Mouse (Mus musculus): ENCODE measurements around the gene Gm32802. TPM values are rescaled to one million over a fixed set of nuclear protein-coding genes. Genes with fewer than 3 reads are reported as not detected.
"Not testable (repeated sequence)": the region's sequence is repeated elsewhere in the genome, so short reads cannot be mapped to it uniquely, and the experiment has no call there.

Gm32802 gene
- not detected for total RNA-seq (2018; cell fraction: chromatin; rRNA removed)
- total RNA-seq (2018; cell fraction: cytosol; rRNA removed): not detected
- not detected for total RNA-seq (2018; cell fraction: nucleus; rRNA removed)
- polyA plus RNA-seq (2018): not detected in 3 replicates

DNA sequence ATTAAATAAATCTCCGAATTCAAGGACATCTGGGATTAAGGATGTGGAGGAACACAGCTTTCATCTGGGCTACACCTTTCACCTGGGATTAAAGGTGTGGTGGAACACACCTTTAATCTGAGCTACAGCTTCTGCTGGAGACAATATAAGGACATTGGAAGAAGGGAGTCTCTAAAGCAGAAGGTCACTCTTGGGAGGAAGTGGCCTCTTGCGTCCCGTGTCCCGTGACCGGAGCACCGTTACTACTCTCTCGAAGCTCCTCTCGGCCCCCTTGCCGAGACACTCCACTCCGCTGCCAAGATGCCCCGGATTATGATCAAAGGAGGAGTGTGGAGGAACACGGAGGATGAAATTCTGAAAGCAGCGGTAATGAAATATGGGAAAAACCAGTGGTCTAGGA, at the start of gene Gm32802:
Gene Gm32802, plus strand, starts transcription at position 301 of the 400 bp plus-strand sequence.
- not testable (repeated sequence) for H3K4me3 ChIP-seq (ENCODE audit: inconsistent target); H3K27ac ChIP-seq; H3K79me2 ChIP-seq (ENCODE audit: inconsistent target); H3K36me3 ChIP-seq (ENCODE audit: inconsistent target)
- no CpG with 5 or more reads among the region's 13 CpGs for WGBS (ENCODE audit: missing documents)

DNA sequence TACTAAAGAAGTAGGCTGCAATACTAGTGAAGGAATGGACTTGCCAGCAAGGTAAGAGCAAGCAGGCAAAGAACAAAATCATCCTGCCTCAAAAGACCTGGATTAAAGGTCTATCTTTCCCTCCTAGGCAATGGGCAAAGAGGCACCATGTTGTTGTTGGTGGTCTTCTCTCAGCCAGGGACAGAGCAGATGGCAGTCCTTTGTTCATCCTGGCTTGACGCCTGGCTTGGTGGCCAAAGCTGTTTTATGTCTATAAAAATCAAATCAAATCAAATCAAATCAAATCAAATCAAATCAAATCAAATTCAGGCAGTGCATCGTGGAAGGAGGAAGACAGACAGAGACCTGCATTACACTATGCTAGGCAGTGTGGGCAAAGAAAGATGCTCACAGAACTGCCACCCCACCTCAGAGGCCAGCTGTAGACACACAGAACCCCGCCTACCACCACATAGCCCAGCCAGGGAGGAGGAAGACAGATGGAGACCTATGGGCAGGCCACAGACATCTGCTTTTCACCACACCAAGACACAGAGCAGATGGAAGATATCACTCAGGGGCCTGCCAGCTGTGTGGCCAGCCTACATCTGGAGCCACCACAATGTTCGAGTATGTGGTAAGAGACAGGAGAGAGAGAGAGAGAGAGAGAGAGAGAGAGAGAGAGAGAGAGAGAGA, 42.6 kb upstream of the Gm32802 start:
- H3K36me3 ChIP-seq (ENCODE audit: inconsistent target); H3K79me2 ChIP-seq (ENCODE audit: inconsistent target); H3K4me3 ChIP-seq (ENCODE audit: inconsistent target); H3K27ac ChIP-seq: not testable (repeated sequence)
- WGBS (ENCODE audit: missing documents): 71% methylated on average over 2 of the region's 4 CpGs

DNA sequence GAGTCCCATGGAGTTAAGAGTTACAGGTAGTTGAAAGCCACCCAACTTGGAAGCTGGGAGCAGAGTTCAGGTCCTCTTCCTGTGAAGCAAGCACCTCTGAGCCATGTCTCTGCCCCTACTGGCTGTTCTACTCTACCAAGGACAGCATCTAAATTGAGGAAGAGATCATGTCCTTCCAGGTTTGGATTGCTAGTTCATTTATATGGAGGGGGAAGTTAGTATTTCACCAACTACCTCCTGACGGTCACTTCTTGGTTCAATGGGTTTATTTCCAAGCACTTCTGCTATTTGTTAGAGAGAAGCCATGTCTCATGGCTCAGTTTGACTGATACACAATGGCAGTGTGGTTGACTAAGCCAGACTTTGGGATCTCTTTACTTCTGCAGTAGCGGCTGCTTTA, 30.9 kb upstream of the Gm32802 start:
- WGBS (ENCODE audit: missing documents): no CpG with 5 or more reads among the region's 2 CpGs
- H3K36me3 ChIP-seq (ENCODE audit: inconsistent target); H3K27ac ChIP-seq; H3K79me2 ChIP-seq (ENCODE audit: inconsistent target); H3K4me3 ChIP-seq (ENCODE audit: inconsistent target): not testable (repeated sequence)

DNA sequence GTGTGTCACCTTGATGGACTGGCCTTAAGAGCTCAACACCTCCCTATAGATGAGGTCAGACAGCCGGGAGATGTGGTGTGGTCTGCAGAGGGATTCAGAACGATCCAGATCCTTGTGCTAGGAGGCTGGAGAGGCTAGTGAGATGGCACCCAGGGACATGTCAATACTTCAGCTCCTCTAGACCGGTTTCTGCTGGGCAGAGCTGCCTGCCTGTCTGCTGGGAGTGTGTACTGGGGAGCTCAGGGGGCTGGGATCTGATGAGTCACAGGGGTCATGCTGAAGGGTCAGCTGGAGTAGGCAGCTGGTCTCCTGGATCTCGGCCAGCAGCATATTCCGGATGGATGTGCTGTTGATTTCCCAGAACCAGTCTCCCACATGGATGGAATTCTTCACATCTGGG, 25.9 kb upstream of the Gm32802 start:
- H3K27ac ChIP-seq; H3K79me2 ChIP-seq (ENCODE audit: inconsistent target); H3K4me3 ChIP-seq (ENCODE audit: inconsistent target); H3K36me3 ChIP-seq (ENCODE audit: inconsistent target): not testable (repeated sequence)
- no CpG with 5 or more reads among the region's 5 CpGs for WGBS (ENCODE audit: missing documents)

DNA sequence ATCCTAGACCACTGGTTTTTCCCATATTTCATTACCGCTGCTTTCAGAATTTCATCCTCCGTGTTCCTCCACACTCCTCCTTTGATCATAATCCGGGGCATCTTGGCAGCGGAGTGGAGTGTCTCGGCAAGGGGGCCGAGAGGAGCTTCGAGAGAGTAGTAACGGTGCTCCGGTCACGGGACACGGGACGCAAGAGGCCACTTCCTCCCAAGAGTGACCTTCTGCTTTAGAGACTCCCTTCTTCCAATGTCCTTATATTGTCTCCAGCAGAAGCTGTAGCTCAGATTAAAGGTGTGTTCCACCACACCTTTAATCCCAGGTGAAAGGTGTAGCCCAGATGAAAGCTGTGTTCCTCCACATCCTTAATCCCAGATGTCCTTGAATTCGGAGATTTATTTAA, 17.8 kb upstream of the Gm32802 start, which contains the start of gene Gm32717:
Gene Gm32717, minus strand, starts transcription at position 101 of the 400 bp plus-strand sequence.
- H3K27ac ChIP-seq; H3K36me3 ChIP-seq (ENCODE audit: inconsistent target); H3K79me2 ChIP-seq (ENCODE audit: inconsistent target); H3K4me3 ChIP-seq (ENCODE audit: inconsistent target): not testable (repeated sequence)
- WGBS (ENCODE audit: missing documents): no CpG with 5 or more reads among the region's 13 CpGs

DNA sequence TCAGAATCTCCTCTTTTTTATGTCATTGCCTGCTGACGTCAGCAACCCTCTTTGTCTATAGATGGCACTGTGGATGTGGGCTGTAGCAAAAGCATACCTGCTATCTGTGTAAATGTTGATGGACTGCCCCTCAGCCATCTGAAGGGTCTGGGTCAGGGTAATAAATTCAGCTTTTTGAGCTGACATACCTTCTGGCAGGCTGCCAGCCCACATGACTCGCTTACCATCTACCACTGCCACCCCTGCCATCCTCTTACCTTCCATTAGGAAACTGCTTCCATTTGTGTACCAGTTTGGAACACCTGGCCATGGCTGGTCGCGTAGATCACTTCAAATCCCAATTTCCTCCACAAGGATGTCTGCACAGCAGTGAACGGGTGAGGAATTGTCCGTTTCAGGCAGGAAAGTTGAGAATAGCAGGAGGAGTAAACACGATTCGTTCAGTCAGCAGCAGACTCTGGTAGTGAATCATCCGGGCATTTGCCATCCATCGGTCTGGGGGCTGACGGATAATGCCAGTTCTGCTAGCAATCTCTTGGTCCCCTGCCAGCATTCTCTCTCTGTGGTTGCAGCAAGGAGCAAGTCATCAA, 9.4 kb upstream of the Gm32802 start:
- 76% methylated on average over 11 of the region's 11 CpGs for WGBS (ENCODE audit: missing documents)
- H3K4me3 ChIP-seq (ENCODE audit: inconsistent target); H3K27ac ChIP-seq; H3K36me3 ChIP-seq (ENCODE audit: inconsistent target); H3K79me2 ChIP-seq (ENCODE audit: inconsistent target): not testable (repeated sequence)

DNA sequence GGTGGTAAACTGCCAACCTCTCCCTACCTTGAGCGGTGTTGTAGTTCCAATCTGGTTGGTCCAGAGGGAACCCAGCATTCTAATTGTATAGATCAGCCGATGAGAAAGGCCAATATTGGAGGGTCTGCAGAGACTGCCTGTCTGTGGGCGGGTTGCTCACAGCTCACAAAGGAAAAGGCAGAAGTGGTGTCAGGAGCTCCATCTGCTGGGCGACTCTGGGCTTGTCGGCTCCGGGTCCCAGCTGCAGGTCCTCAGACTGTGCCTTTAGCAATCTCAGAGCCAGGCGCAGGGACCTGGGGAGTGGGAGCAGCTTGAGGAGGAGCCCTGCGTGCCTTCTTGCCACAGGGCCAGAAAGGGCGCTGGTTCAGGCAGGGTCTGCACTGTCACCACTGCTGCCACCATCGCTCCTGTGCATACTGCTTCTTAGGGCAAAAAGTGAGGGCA, 7.6 kb upstream of the Gm32802 start:
- Histone ChIP-seq H3K4me3 (ENCODE audit: inconsistent target) (no peak overlapping the region), H3K27ac (no peak overlapping the region), H3K36me3 (ENCODE audit: inconsistent target) (no peaks in the 10 kb centered on the region), H3K79me2 (ENCODE audit: inconsistent target) (no peaks in the 10 kb centered on the region)
- 39% methylated on average over 10 of the region's 10 CpGs for WGBS (ENCODE audit: missing documents)

DNA sequence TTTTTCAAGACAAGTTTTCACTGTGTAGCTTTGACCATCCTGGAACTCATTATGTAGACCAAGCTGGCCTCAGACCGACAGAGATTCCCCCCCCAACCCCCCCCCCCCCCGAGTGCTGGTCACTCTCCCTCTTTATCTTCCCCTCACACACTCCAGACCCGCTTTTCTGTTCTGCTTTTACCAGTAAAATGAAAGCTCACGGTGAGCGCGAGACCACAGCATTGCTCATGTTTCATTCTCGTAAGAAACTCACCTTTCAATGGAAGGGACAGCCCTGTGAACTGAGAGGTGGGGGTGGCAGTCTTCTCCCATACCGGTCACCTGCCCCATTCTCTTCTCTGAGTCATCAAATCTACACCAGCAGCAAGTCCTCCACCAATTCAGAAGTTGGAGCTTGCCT, 10.3 kb downstream of the Gm32802 start:
- not testable (repeated sequence) for H3K4me3 ChIP-seq (ENCODE audit: inconsistent target); H3K36me3 ChIP-seq (ENCODE audit: inconsistent target); H3K27ac ChIP-seq; H3K79me2 ChIP-seq (ENCODE audit: inconsistent target)
- no CpG with 5 or more reads among the region's 8 CpGs for WGBS (ENCODE audit: missing documents)

DNA sequence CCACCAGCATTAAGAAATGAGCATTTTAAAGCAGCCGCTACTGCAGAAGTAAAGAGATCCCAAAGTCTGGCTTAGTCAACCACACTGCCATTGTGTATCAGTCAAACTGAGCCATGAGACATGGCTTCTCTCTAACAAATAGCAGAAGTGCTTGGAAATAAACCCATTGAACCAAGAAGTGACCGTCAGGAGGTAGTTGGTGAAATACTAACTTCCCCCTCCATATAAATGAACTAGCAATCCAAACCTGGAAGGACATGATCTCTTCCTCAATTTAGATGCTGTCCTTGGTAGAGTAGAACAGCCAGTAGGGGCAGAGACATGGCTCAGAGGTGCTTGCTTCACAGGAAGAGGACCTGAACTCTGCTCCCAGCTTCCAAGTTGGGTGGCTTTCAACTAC, 12.9 kb downstream of the Gm32802 start:
- no CpG with 5 or more reads among the region's 2 CpGs for WGBS (ENCODE audit: missing documents)
- H3K79me2 ChIP-seq (ENCODE audit: inconsistent target); H3K36me3 ChIP-seq (ENCODE audit: inconsistent target); H3K4me3 ChIP-seq (ENCODE audit: inconsistent target); H3K27ac ChIP-seq: not testable (repeated sequence)

DNA sequence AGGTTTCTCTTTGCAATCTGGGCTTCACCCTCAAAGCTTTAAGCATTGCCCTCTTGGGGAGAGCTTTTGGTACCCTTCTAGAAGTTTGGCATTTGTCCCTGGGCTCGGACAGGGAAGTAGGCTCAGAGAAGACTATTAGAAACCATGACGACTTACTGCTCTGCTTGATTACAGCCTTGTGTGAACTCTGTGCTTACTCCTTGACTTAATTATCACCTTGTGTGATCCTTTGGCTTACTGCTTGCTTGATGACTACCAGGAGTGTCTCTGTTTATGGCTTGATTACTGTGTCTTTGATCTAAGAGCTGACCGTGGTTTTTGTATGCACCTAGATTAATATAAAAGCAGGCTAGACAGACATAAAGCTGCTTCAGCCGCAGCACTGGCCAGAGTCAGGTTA, 19.6 kb downstream of the Gm32802 start:
- H3K79me2 ChIP-seq (ENCODE audit: inconsistent target); H3K27ac ChIP-seq; H3K4me3 ChIP-seq (ENCODE audit: inconsistent target); H3K36me3 ChIP-seq (ENCODE audit: inconsistent target): not testable (repeated sequence)
- WGBS (ENCODE audit: missing documents): no CpG with 5 or more reads among the region's 4 CpGs

DNA sequence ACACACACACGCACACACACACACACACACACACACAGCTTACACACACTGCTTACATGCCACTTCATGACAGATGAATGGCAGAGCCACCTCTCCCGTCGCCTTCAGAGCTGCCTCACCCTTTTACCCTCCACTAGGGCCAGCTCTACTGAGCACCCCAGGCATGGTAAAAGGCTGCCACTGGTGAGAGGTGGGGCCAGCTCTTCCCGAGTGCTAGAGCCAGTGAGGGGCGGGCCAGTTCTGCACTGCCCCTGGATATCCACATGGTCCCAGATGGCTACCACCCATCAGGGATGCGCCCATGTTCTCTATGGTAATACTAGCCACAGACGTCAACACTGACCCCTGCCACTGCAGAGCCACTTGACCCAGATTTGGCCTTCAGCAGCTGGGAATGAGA, 24.1 kb downstream of the Gm32802 start:
- H3K79me2 ChIP-seq (ENCODE audit: inconsistent target); H3K27ac ChIP-seq; H3K36me3 ChIP-seq (ENCODE audit: inconsistent target); H3K4me3 ChIP-seq (ENCODE audit: inconsistent target): not testable (repeated sequence)
- WGBS (ENCODE audit: missing documents): 92% methylated on average over 2 of the region's 7 CpGs

DNA sequence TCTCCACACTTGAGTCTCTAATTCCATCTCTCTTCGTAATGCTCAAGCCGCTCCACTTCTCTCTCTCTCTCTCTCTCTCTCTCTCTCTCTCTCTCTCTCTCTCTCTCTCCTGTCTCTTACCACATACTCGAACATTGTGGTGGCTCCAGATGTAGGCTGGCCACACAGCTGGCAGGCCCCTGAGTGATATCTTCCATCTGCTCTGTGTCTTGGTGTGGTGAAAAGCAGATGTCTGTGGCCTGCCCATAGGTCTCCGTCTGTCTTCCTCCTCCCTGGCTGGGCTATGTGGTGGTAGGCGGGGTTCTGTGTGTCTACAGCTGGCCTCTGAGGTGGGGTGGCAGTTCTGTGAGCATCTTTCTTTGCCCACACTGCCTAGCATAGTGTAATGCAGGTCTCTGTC, 24.5 kb downstream of the Gm32802 start:
- H3K36me3 ChIP-seq (ENCODE audit: inconsistent target); H3K4me3 ChIP-seq (ENCODE audit: inconsistent target); H3K79me2 ChIP-seq (ENCODE audit: inconsistent target); H3K27ac ChIP-seq: not testable (repeated sequence)
- WGBS (ENCODE audit: missing documents): no CpG with 5 or more reads among the region's 5 CpGs

DNA sequence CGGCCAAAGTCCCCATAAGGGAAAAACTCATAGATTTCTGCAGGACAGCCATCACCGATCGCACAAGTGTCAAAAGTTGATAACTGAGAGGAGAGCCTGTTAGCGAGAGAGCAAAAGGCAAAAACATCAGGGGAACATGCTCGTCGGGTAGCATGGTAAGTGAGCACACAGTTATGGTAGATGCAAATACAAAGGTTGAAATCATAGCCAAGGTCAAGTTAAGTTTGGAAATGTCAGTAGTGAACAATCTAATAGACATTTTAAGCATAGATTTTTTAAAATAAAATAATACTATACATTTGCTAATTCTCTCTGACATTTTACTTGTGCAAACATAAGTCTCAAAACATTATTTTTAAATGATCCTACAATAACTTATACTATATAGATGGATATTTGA, 36.5 kb downstream of the Gm32802 start, which contains the start of gene Iltifb:
Gene Iltifb, minus strand, starts transcription at position 101 of the 400 bp plus-strand sequence.
- WGBS (ENCODE audit: missing documents): 97% methylated on average over 6 of the region's 6 CpGs
- Histone ChIP-seq H3K36me3 (ENCODE audit: inconsistent target) (no peaks in the 10 kb centered on the region), H3K4me3 (ENCODE audit: inconsistent target) (no peak within 1 kb of the TSS), H3K79me2 (ENCODE audit: inconsistent target) (no peaks in the 10 kb centered on the region), H3K27ac (no peak within 1 kb of the TSS)

DNA sequence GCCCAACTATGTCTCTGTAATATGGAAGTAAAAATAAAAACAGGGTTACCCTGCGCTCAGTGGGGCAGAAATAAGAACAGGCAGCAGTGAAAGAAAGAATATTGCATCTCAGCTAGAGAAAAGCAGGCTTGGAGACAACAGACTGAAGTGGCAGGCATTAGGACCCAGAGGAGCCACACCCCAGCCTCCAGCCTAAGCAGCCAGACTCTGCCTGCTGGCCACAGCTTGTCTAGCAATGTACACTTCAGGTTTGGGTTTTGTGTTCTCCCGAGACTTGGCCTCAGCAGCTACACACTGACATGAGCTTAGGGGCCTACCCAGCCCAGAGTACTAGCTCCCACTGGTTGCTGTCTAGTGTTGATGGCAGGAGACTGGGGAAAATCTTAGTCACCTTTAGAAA, 43.6 kb downstream of the Gm32802 start:
- H3K36me3 ChIP-seq (ENCODE audit: inconsistent target); H3K27ac ChIP-seq; H3K79me2 ChIP-seq (ENCODE audit: inconsistent target); H3K4me3 ChIP-seq (ENCODE audit: inconsistent target): not testable (repeated sequence)
- WGBS (ENCODE audit: missing documents): 50% methylated on average over 1 of the region's 2 CpGs

Data from macrophage (primary cell).